Mouse (Mus musculus): ENCODE data around the gene Gm5114. TPM values are rescaled to one million over a fixed set of nuclear protein-coding genes. Genes with fewer than 3 reads are reported as not detected.
"Not testable (repeated sequence)": the region's sequence is repeated elsewhere in the genome, so short reads cannot be mapped to it uniquely, and the experiment has no call there.

The Gm5114 gene
- polyA plus RNA-seq (2014; fragmentation: Nextera tagmentation; extraction: Ambion mirVana): not detected in 2 replicates

DNA sequence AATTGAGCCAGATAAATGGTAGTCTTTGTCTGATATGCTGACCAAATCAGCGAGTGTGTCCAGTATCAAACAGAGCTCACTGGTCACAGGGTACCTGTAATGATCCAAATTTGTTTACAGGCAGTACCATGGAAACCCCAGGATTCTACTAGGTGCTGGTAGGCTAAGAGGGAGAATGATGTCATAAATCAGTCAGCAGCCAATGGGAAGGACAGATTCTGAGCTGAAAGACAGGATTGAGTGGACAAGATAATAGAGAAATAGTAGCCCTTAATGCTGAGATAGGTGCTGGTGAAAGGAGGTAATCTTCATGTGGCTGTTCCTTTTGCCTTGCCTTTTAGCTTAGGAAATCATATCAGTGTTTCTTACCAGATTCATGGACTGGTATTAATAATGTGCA, at the start of gene Gm5114:
Gene Gm5114 (minus strand): TSS at position 101 of the 400 bp plus-strand sequence.
- WGBS: 44% methylated on average over 1 of the region's 1 CpGs
- H3K36me3 ChIP-seq (ENCODE audit: insufficient read depth); DNase-seq; H3K4me1 ChIP-seq (ENCODE audit: insufficient read depth); H3K9me3 ChIP-seq (ENCODE audit: low read depth, low read length); H3K27me3 ChIP-seq (ENCODE audit: insufficient read depth, low read length); H3K27ac ChIP-seq (ENCODE audit: low read depth); ATAC-seq (ENCODE audit: insufficient read depth); H3K4me3 ChIP-seq (ENCODE audit: low read depth, low read length); H3K9ac ChIP-seq; H3K4me2 ChIP-seq: not testable (repeated sequence)

DNA sequence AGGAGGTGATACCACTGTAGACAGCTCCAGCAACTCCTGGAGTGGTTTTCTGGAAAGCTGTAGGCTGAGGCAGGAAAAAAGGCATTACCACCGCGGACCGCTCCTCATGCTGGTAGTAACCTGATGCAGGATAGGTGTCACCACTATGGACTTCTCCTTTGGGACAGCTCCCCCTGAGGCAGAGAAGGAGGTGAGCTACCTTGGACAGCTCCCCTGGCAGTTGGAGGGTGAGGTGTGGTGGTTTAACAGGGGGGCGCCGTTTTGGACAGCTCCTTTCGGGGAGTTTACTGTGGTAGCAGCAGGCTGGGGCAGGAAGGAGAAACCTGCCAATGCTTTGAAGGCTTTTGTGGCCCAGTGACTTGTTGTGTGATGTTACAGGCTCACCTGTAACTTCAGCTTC, 42.8 kb upstream of the Gm5114 start:
- H3K9me3 ChIP-seq (ENCODE audit: low read depth, low read length): no peaks in the 10 kb centered on the region
- H3K9ac ChIP-seq: no peak overlapping the region
- H3K4me2 ChIP-seq: no peak overlapping the region
- WGBS: 13% methylated on average over 6 of the region's 6 CpGs
- TF ChIP-seq CTCF (IDR thresholded peaks at IDR 0.05; ENCODE audit: low read depth): peak; percentile 39; the same call in 1 of the 2 replicates
- ATAC-seq (ENCODE audit: insufficient read depth) (peak; percentile 54; the same call in 1 of the 2 replicates), DNase-seq (peak; percentile 79)
- no peaks in the 10 kb centered on the region for H3K36me3 ChIP-seq (ENCODE audit: insufficient read depth)
- H3K4me1 ChIP-seq (ENCODE audit: insufficient read depth): no peaks in the 10 kb centered on the region
- no peak overlapping the region for H3K27ac ChIP-seq (ENCODE audit: low read depth)
- H3K4me3 ChIP-seq (ENCODE audit: low read depth, low read length): no peak overlapping the region
- H3K27me3 ChIP-seq (ENCODE audit: insufficient read depth, low read length): no peaks in the 10 kb centered on the region

DNA sequence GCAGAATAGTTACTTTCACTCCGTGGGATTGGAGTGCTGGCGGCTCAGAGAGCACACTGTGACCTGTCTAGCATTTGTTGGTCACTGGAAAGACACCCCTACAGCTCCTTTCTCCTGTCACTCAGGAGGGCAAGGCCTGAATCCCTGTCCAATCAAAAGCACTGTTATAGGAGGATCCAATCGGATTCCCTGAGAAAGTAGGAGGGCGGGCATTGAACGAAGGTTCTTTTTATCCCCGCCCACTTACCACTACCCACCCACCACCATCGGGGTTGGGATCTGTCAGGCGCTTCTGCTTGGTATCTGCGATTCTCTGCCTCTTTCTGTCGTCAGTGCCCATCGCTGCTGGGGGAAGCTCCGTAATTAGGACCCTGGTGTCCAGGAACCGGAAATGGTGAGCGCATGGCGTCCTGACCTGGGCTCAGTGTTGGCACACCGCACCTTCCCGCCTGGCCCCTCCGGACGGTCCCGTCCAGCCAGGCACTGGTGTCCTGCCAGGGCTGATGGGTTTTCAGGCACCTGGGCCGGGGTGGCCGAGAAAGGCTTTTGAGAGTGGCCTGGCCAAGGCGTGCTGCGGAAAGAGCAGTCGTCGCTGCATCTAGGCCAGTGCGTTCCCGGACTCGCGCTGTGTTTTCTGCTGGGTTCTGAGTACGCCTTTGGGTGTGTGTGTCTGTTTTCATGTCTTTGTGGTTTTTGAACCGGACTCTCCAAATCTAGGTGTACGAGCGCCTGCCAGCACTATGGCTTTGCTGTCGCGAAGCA, 36.5 kb upstream of the Gm5114 start:
- H3K27me3 ChIP-seq (ENCODE audit: insufficient read depth, low read length): no peaks in the 10 kb centered on the region; the same call in 1 of the 2 replicates
- H3K4me2 ChIP-seq: peak overlapping the region; percentile 80
- ATAC-seq (ENCODE audit: insufficient read depth): peak; percentile 100
- no peaks in the 10 kb centered on the region for H3K9me3 ChIP-seq (ENCODE audit: low read depth, low read length)
- peak overlapping the region; percentile 65 for H3K4me3 ChIP-seq (ENCODE audit: low read depth, low read length)
- TF ChIP-seq CTCF (IDR thresholded peaks at IDR 0.05; ENCODE audit: low read depth): no peak
- WGBS: 2% methylated on average over 36 of the region's 36 CpGs
- H3K9ac ChIP-seq: peak overlapping the region; percentile 71
- DNase-seq: peak; percentile 97
- H3K4me1 ChIP-seq (ENCODE audit: insufficient read depth): no peaks in the 10 kb centered on the region; the same call in 1 of the 2 replicates
- H3K27ac ChIP-seq (ENCODE audit: low read depth): no peak overlapping the region
- H3K36me3 ChIP-seq (ENCODE audit: insufficient read depth): no peaks in the 10 kb centered on the region

GRCm38 (mm10) chr7:39448626-39449242, 35.8 kb upstream of the Gm5114 start:
- H3K27me3 ChIP-seq (ENCODE audit: insufficient read depth, low read length): no peaks in the 10 kb centered on the region; the same call in 1 of the 2 replicates
- no peaks in the 10 kb centered on the region for H3K9me3 ChIP-seq (ENCODE audit: low read depth, low read length)
- 56% methylated on average over 11 of the region's 11 CpGs for WGBS
- H3K4me1 ChIP-seq (ENCODE audit: insufficient read depth): no peaks in the 10 kb centered on the region; the same call in 1 of the 2 replicates
- no peaks in the 10 kb centered on the region for H3K36me3 ChIP-seq (ENCODE audit: insufficient read depth)
- H3K9ac ChIP-seq: no peak overlapping the region
- H3K27ac ChIP-seq (ENCODE audit: low read depth): no peak overlapping the region
- TF ChIP-seq CTCF (IDR thresholded peaks at IDR 0.05; ENCODE audit: low read depth): no peak
- ATAC-seq (ENCODE audit: insufficient read depth) (no peak; the same call in 1 of the 2 replicates), DNase-seq (peak; percentile 4)
- peak overlapping the region; percentile 65 for H3K4me3 ChIP-seq (ENCODE audit: low read depth, low read length)
- peak overlapping the region; percentile 80 for H3K4me2 ChIP-seq

GRCm38 (mm10) chr7:39441237-39441636, 28.3 kb upstream of the Gm5114 start:
- DNase-seq (peak; percentile 3), ATAC-seq (ENCODE audit: insufficient read depth) (peak; percentile 28; the same call in 1 of the 2 replicates)
- no peak for TF ChIP-seq CTCF (IDR thresholded peaks at IDR 0.05; ENCODE audit: low read depth)
- no peaks in the 10 kb centered on the region; the same call in 1 of the 2 replicates for H3K27me3 ChIP-seq (ENCODE audit: insufficient read depth, low read length)
- WGBS: 45% methylated on average over 2 of the region's 2 CpGs
- no peak overlapping the region for H3K27ac ChIP-seq (ENCODE audit: low read depth)
- no peaks in the 10 kb centered on the region for H3K9me3 ChIP-seq (ENCODE audit: low read depth, low read length)
- no peak overlapping the region for H3K4me2 ChIP-seq
- no peaks in the 10 kb centered on the region for H3K36me3 ChIP-seq (ENCODE audit: insufficient read depth)
- no peak overlapping the region for H3K4me3 ChIP-seq (ENCODE audit: low read depth, low read length)
- no peak overlapping the region for H3K9ac ChIP-seq
- H3K4me1 ChIP-seq (ENCODE audit: insufficient read depth): no peaks in the 10 kb centered on the region

DNA sequence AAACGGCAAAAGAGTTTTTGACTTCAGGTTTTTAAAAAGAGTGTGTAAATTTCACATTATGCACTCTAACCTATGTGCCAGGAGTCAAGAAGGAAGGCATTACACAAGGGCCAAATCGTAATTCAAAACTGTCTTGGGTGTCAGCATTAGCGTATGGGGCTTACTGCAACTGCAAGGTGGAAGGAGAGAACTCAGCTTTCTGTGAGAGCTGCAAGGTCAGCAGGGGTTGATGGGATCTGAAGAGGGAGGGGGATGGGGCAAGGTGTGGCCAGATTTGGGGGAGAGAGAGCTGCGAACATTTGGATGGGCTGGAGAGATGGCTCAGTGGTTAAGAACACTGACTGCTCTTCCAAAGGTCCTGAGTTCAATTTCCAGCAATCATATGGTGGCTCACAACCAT, 27.4 kb upstream of the Gm5114 start:
- 71% methylated on average over 4 of the region's 4 CpGs for WGBS
- Histone ChIP-seq H3K36me3 (ENCODE audit: insufficient read depth) (no peaks in the 10 kb centered on the region), H3K9me3 (ENCODE audit: low read depth, low read length) (no peaks in the 10 kb centered on the region), H3K4me3 (ENCODE audit: low read depth, low read length) (no peak overlapping the region), H3K4me2 (no peak overlapping the region), H3K27ac (ENCODE audit: low read depth) (no peak overlapping the region), H3K4me1 (ENCODE audit: insufficient read depth) (no peaks in the 10 kb centered on the region), H3K9ac (no peak overlapping the region), H3K27me3 (ENCODE audit: insufficient read depth, low read length) (no peaks in the 10 kb centered on the region)
- no peak for TF ChIP-seq CTCF (IDR thresholded peaks at IDR 0.05; ENCODE audit: low read depth)
- DNase-seq (no peak), ATAC-seq (ENCODE audit: insufficient read depth) (no peak)

Small RNAs within 50 kb of the gene (microRNA-seq; reads per million reads assigned to microRNA genes)
- not detected for gene Gm27437 (ENCODE audit: borderline number of aligned reads)

Other genes with a start within 250 kb of the Gm5114 start
- gene Zfp619, start 104.6 kb upstream of the Gm5114 start, polyA plus RNA-seq (2014; fragmentation: Nextera tagmentation; extraction: Ambion mirVana): 3.0 and 4.1 TPM in 2 replicates

Measured in lung, embryonic 14.5 days (tissue).